Mouse (Mus musculus) thymus, adult 2 months (tissue): Measurements from ENCODE around the gene Rinl.

Source experiments
- CTCF ChIP-seq: fragments of 200-500 bp; IDR thresholded peaks from 2 replicates; pipeline ENCODE4 v1.5.1; 2012; ENCODE audit warnings: mild to moderate bottlenecking, control low read depth, low read length, moderate library complexity, borderline replicate concordance; ENCODE audit not compliant: control insufficient read depth, poor library complexity, insufficient read depth; ENCODE audit errors: extremely low read depth
- POLR2A ChIP-seq: fragments of 200-500 bp; IDR thresholded peaks from 2 replicates; pipeline ENCODE4 v1.6.1; 2012; ENCODE audit warnings: mild to moderate bottlenecking, low read length, control low read depth, moderate library complexity; ENCODE audit not compliant: control insufficient read depth, poor library complexity, insufficient read depth; ENCODE audit errors: extremely low read depth

- TF ChIP-seq POLR2A (no peak), CTCF (no peak)
Measured at GRCm38 (mm10) chr7:28831411-28832125, 42.8 kb downstream of the Rinl start.
